Mouse (Mus musculus) testis, adult 2 months (tissue): ENCODE measurements around the gene Crtam.

Experiments
- CTCF ChIP-seq: fragments of 200-500 bp; IDR thresholded peaks from 2 replicates; pipeline ENCODE4 v1.5.1; 2012; ENCODE audit warnings: low read depth, mild to moderate bottlenecking, inconsistent platforms, low read length, moderate library complexity; ENCODE audit not compliant: control insufficient read depth, insufficient read depth, insufficient replicate concordance
- POLR2A ChIP-seq: fragments of 200-500 bp; IDR thresholded peaks from 2 replicates; pipeline ENCODE4 v1.6.1; 2012; ENCODE audit warnings: low read depth, mild to moderate bottlenecking, inconsistent platforms, low read length, moderate library complexity; ENCODE audit not compliant: control insufficient read depth

DNA sequence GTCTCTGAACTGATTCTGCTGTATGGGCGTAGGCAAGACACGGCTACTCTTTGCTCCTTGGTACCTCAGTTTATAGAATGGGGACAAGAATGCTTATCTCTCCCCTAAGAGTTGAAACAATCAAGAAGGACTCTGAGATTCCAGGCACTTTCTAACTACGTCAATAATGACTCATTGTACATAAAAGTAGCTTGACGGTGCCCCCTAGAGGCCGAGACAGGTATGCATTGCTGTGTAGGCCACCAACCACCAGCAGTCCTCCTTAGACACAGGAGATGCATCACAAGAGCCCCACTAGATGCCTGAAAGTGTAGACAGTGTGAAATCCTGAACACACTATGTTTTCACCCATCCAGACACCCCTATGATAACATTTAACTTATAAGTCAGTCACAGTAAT is 24.0 kb upstream of the Crtam start:
- TF ChIP-seq CTCF (peak; percentile 73; the same call in 1 of the 2 replicates), POLR2A (no peak)
